Mouse (Mus musculus): Measurements from ENCODE around the gene Mrps25.

DNA sequence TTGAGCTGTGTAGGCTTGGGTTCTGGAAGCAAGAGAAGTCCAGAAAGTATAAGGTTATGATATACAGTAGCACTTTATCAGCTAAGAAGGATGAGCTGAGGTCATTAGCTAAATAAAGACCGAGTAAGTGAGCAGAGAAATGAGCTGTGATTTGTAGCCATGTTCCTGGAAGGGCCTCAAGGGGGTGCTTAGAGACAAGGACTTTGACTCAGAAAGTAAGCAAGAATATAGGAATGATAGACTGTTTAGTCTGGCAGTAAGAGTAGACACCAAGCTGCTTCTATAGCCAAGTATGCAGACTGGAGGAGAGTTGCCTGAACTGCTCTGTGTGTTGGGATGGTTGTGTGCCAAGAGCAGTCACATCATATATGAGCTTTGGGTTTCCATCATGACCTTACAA is 30.1 kb downstream of the Mrps25 start:
- no peak for TF ChIP-seq CTCF (IDR thresholded peaks at IDR 0.05; ENCODE audit: borderline replicate concordance, insufficient read depth, low read length)
- TF ChIP-seq POLR2A (IDR thresholded peaks at IDR 0.05; ENCODE audit: low read depth, low read length) = no peak
